Mouse (Mus musculus) neural tube, embryonic 13.5 days (tissue): Measurements from ENCODE around the gene Gal3st3. TPM values are rescaled to one million over a fixed set of nuclear protein-coding genes. Genes with fewer than 3 reads are reported as not detected.
"Not testable (repeated sequence)": the region's sequence is repeated elsewhere in the genome, so short reads cannot be mapped to it uniquely, and the experiment has no call there.

Experiments used
- ATAC-seq: fragments of 200-750 bp; cut with Nextera tagmentation; 2 replicates; pipeline ENCODE4 v1.8.0; 2017; ENCODE audit warnings: low read depth, mild to moderate bottlenecking, moderate TSS enrichment, moderate library complexity
- H3K27ac ChIP-seq: fragments of 300-500 bp; sonication (generic); replicated peaks from 2 replicates; pipeline ENCODE4 v1.5.1; 2015; ENCODE audit warnings: moderate library complexity, mild to moderate bottlenecking, inconsistent platforms
- H3K27me3 ChIP-seq: fragments of 300-500 bp; sonication (generic); 2 replicates; pipeline ENCODE4 v1.6.1; 2015; ENCODE audit warnings: mild to moderate bottlenecking, inconsistent platforms
- H3K36me3 ChIP-seq: fragments of 300-500 bp; sonication (generic); 2 replicates; pipeline ENCODE4 v1.6.1; 2015; ENCODE audit warnings: mild to moderate bottlenecking, inconsistent platforms
- H3K4me1 ChIP-seq: fragments of 300-500 bp; sonication (generic); replicated peaks from 2 replicates; pipeline ENCODE4 v1.6.1; 2015; ENCODE audit warnings: inconsistent platforms
- H3K4me2 ChIP-seq: fragments of 300-500 bp; sonication (generic); 2 replicates; pipeline ENCODE4 v1.6.1; 2015; ENCODE audit warnings: inconsistent platforms, mild to moderate bottlenecking, moderate library complexity
- H3K4me3 ChIP-seq: fragments of 300-500 bp; sonication (generic); 2 replicates; pipeline ENCODE4 v1.5.1; 2015; ENCODE audit warnings: mild to moderate bottlenecking, inconsistent platforms
- H3K9ac ChIP-seq: fragments of 300-500 bp; sonication (generic); 2 replicates; pipeline ENCODE4 v1.6.1; 2015; ENCODE audit warnings: moderate library complexity, mild to moderate bottlenecking, inconsistent platforms
- H3K9me3 ChIP-seq: fragments of 300-500 bp; sonication (generic); 2 replicates; pipeline ENCODE4 v1.6.1; 2016; ENCODE audit warnings: inconsistent platforms
- WGBS: fragments of 180-500 bp; shearing (Covaris S2); methylation state at CpG from one replicate; pipeline ENCODE4 v1.1.7; 2015; 5-methylcytosine and 5-hydroxymethylcytosine counted together
- polyA plus RNA-seq: library from polyadenylated mRNA; unstranded; fragments of >200 nt; fragmentation: Nextera tagmentation; extraction: Ambion mirVana; gene quantifications from 2 replicates; pipeline ENCODE4 v1.2.1, GENCODE M21; 2015

Gal3st3 gene
- polyA plus RNA-seq, 1 experiment from 2014 or later: 34.1 TPM

DNA sequence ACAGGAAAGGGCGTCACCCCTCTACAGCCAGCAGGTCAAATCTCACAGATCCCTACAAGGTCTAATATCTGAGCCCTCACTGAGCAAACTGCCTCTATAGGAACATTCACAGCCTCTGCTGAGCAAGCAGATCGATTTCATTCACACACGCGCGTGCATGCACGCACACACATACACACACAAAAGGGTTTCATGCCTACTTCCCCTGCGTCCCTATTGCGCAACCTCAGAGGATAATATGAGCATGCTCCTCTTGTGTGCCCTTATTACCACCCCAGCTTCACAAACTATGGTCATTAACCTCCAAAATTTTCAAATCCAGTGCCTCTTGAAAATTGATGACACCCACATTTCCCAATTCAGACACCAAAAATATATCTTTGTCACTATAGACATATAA, 15.1 kb downstream of the Gal3st3 start:
- Histone ChIP-seq H3K27me3 (no peaks in the 10 kb centered on the region), H3K36me3 (no peaks in the 10 kb centered on the region), H3K9ac (no peak overlapping the region), H3K27ac (no peak overlapping the region), H3K4me3 (no peak overlapping the region), H3K4me2 (no peak overlapping the region), H3K9me3 (peaks cover 6% of the 10 kb centered on the region), H3K4me1 (no peaks in the 10 kb centered on the region)
- WGBS: 90% methylated on average over 8 of the region's 8 CpGs
- ATAC-seq: no peak

- no peak overlapping the region for H3K4me3 ChIP-seq
- no peak overlapping the region for H3K27ac ChIP-seq
- no peak overlapping the region for H3K9ac ChIP-seq
- WGBS: 63% methylated on average over 17 of the region's 17 CpGs
- ATAC-seq: no peak
- H3K4me1 ChIP-seq: no peaks in the 10 kb centered on the region
- no peaks in the 10 kb centered on the region for H3K36me3 ChIP-seq
- H3K27me3 ChIP-seq: no peaks in the 10 kb centered on the region
- no peaks in the 10 kb centered on the region for H3K9me3 ChIP-seq
- no peak overlapping the region for H3K4me2 ChIP-seq
Measured at GRCm38 (mm10) chr19:5323801-5324200, 25.7 kb downstream of the Gal3st3 start.

DNA sequence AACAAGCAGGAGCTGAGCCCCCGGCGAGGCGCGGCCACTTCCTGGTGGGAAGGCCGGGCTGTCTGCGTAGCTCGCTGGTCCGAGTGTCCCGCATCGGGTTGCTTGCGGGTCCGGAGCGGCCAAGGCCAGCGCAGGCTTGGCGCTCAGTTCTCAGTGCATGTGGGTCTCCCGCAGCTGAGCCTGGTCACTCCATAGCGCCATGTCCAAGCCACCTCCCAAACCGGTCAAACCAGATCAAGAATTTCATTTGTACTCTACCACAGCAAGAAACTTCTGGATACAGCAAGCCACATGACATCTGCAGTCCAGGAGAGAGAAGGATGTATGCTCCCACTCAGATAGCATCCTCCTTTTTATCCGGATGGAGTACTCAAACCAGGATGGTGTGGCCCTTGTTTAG, 29.8 kb downstream of the Gal3st3 start:
- WGBS: 73% methylated on average over 19 of the region's 19 CpGs
- no peak overlapping the region for H3K27ac ChIP-seq
- no peak for ATAC-seq
- H3K9ac ChIP-seq: no peak overlapping the region
- H3K9me3 ChIP-seq: no peaks in the 10 kb centered on the region
- no peak overlapping the region for H3K4me3 ChIP-seq
- no peak overlapping the region for H3K4me2 ChIP-seq
- no peaks in the 10 kb centered on the region for H3K36me3 ChIP-seq
- H3K4me1 ChIP-seq: no peaks in the 10 kb centered on the region
- H3K27me3 ChIP-seq: no peaks in the 10 kb centered on the region

DNA sequence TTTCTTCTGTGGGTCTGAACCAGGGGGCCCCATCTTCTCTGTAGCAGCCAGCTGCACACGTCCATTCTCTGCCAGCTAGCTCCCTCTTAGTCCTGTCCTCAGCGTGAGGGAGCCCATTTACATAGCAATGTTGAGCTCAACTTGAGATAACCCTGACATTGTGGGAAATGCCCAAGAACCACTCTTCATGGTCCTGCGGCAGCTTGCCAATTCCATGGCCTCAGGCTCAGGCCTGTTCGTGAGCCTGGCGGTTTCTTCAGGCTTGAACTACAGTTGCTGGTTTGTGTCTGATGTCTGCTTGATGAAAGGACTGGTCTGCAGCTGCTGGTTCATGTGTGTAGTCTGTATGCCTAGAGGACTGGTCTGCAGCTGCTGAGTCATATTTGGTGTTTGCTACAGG, 36.6 kb downstream of the Gal3st3 start:
- H3K9ac ChIP-seq: no peak overlapping the region

GRCm38 (mm10) chr19:5335441-5335840, 37.3 kb downstream of the Gal3st3 start, which contains the start of gene Catsper1:
TSS of gene Catsper1 (plus strand) at chr19:5335741.
- no peak within 1 kb of the TSS for H3K9ac ChIP-seq
- no peak within 1 kb of the TSS for H3K4me3 ChIP-seq
- 90% methylated on average over 6 of the region's 6 CpGs for WGBS
- no peaks in the 10 kb centered on the region for H3K4me1 ChIP-seq
- no peaks in the 10 kb centered on the region for H3K36me3 ChIP-seq
- no peaks in the 10 kb centered on the region for H3K27me3 ChIP-seq
- no peak for ATAC-seq
- no peaks in the 10 kb centered on the region for H3K9me3 ChIP-seq
- H3K4me2 ChIP-seq: no peak within 1 kb of the TSS
- H3K27ac ChIP-seq: no peak within 1 kb of the TSS

More for the DNA sequence above, 36.6 kb downstream of the Gal3st3 start:
- H3K9me3 ChIP-seq: no peaks in the 10 kb centered on the region
- no peaks in the 10 kb centered on the region for H3K36me3 ChIP-seq
- ATAC-seq: no peak
- H3K27me3 ChIP-seq: no peaks in the 10 kb centered on the region
- H3K4me2 ChIP-seq: no peak overlapping the region
- 72% methylated on average over 5 of the region's 5 CpGs for WGBS
- no peak overlapping the region for H3K4me3 ChIP-seq
- H3K4me1 ChIP-seq: no peaks in the 10 kb centered on the region
- H3K27ac ChIP-seq: no peak overlapping the region

DNA sequence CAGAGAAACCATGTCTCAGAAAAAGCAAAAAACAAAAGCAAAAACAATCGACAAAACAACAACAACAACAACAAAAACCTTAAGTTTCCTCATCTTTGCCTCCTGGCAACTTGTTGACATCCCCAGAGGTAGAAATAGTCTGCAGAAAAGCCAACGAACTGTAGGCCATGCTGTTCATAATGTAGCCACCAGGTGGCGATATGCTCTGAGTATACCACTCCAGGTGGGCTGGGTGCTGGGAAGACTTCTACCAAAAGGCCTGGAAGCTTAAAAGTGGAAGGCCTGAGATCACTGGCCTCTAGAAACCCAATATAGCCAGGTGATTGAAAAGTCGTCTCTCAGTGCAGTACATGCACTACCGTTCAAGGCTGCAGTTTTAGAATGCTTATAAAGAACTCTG, 39.8 kb downstream of the Gal3st3 start:
- no peaks in the 10 kb centered on the region for H3K9me3 ChIP-seq
- H3K36me3 ChIP-seq: no peaks in the 10 kb centered on the region
- H3K4me2 ChIP-seq: no peak overlapping the region
- H3K27ac ChIP-seq: no peak overlapping the region
- no peak overlapping the region for H3K4me3 ChIP-seq
- no peak for ATAC-seq
- no peak overlapping the region for H3K9ac ChIP-seq
- no peaks in the 10 kb centered on the region for H3K27me3 ChIP-seq
- H3K4me1 ChIP-seq: no peaks in the 10 kb centered on the region
- WGBS: 22% methylated on average over 5 of the region's 5 CpGs

GRCm38 (mm10) chr19:5341360-5341759, 43.2 kb downstream of the Gal3st3 start:
- H3K36me3 ChIP-seq: no peaks in the 10 kb centered on the region
- 90% methylated on average over 7 of the region's 7 CpGs for WGBS
- no peaks in the 10 kb centered on the region for H3K9me3 ChIP-seq
- H3K4me2 ChIP-seq: no peak overlapping the region
- ATAC-seq: no peak
- H3K27me3 ChIP-seq: no peaks in the 10 kb centered on the region
- H3K27ac ChIP-seq: no peak overlapping the region
- no peak overlapping the region for H3K9ac ChIP-seq
- H3K4me1 ChIP-seq: no peaks in the 10 kb centered on the region
- H3K4me3 ChIP-seq: no peak overlapping the region

DNA sequence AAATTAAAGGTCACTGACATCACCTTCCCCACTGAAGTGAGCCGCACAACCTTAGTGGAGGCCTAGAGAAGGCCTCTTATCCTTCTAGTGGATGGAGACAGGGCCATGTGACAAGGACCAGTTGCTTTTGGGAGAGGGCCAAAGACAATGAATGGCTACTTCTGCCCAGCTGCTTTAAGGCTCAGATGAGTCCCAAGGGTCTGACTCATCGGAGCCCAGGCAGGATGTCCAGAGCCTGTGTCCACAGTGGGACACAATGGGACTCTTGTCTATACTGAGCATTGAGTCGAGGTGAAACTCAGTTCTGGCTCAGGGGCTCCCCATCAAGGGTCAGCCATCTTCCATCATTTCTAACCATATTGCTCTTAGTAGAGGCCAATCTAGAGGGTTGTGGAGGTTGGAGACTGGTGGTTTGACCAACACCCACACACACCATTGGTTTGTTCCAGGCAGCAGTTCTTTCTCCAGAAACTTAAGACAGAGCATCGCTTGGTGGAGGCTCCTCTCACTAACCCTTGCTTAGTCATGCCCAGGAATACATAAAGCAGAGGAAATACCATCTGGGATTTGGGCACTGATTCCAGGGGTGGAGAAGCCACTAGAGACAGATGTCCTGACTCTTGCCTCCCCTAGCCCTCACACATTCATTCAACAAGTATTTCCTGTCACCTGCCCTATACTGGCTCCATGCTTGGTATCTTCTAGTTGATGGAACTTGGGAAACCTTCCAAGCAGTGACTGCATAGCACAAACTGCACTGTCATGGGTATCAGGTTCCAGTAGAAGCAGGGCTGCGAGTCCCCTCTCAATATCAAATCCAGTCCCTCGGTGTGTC, 47.4 kb downstream of the Gal3st3 start:
- no peak for ATAC-seq
- no peaks in the 10 kb centered on the region for H3K36me3 ChIP-seq
- H3K4me2 ChIP-seq: no peak overlapping the region
- H3K4me3 ChIP-seq: no peak overlapping the region
- H3K4me1 ChIP-seq: peaks cover 7% of the 10 kb centered on the region
- no peak overlapping the region for H3K27ac ChIP-seq
- 81% methylated on average over 6 of the region's 6 CpGs for WGBS
- peaks cover 5% of the 10 kb centered on the region; the same call in 1 of the 2 replicates for H3K27me3 ChIP-seq
- H3K9ac ChIP-seq: no peak overlapping the region
- no peaks in the 10 kb centered on the region for H3K9me3 ChIP-seq

DNA sequence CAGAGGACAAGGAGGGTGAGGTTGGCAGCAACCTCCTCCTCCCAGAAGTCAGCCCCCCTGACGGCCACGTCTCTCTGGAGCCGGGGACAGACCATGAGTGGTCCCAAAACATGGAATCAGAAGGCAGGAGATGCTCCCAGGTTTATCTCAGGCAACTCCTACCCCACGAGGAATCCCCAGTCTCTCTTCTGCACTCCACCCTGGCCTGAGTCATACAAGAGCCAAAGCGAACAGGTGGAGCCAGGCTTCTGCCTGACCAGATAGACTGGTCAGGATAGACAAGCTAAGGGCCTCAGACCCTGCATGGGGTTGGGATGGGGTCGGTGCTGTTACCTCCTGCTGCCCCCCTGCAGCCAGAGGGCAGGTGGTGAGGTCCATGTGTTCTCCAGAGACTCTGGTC, 49.9 kb downstream of the Gal3st3 start:
- H3K4me1 ChIP-seq: peaks cover 7% of the 10 kb centered on the region

GRCm38 (mm10) chr19:5348526-5349501, 50.7 kb downstream of the Gal3st3 start:
- Histone ChIP-seq H3K9me3 (no peaks in the 10 kb centered on the region), H3K27ac (no peak overlapping the region), H3K27me3 (peaks cover 5% of the 10 kb centered on the region; the same call in 1 of the 2 replicates), H3K4me3 (peak overlapping the region; percentile 41), H3K4me2 (peak overlapping the region; percentile 66), H3K4me1 (peaks cover 7% of the 10 kb centered on the region), H3K9ac (peak overlapping the region; percentile 80), H3K36me3 (no peaks in the 10 kb centered on the region)
- ATAC-seq: peak; percentile 53; the same call in 1 of the 2 replicates
- WGBS: 6% methylated on average over 34 of the region's 34 CpGs

More for the DNA sequence above, 49.9 kb downstream of the Gal3st3 start:
- Histone ChIP-seq H3K9ac (no peak overlapping the region), H3K27me3 (peaks cover 5% of the 10 kb centered on the region; the same call in 1 of the 2 replicates), H3K36me3 (no peaks in the 10 kb centered on the region), H3K27ac (no peak overlapping the region), H3K4me2 (no peak overlapping the region), H3K4me3 (no peak overlapping the region), H3K9me3 (no peaks in the 10 kb centered on the region)
- ATAC-seq: no peak
- 83% methylated on average over 6 of the region's 6 CpGs for WGBS

GRCm38 (mm10) chr19:5349502-5349873, 51.4 kb downstream of the Gal3st3 start, which contains the start of gene Cst6:
TSS of gene Cst6 (minus strand) at chr19:5349574.
- not testable (repeated sequence) for H3K27me3 ChIP-seq, ATAC-seq, H3K4me1 ChIP-seq, H3K36me3 ChIP-seq, H3K9me3 ChIP-seq, H3K27ac ChIP-seq
- H3K9ac ChIP-seq: peak within 1 kb of the TSS; percentile 80
- peak within 1 kb of the TSS; percentile 66 for H3K4me2 ChIP-seq
- 61% methylated on average over 6 of the region's 6 CpGs for WGBS
- peak within 1 kb of the TSS; percentile 41 for H3K4me3 ChIP-seq

- Histone ChIP-seq H3K4me3 (no peak overlapping the region), H3K4me2 (no peak overlapping the region), H3K9me3 (no peaks in the 10 kb centered on the region), H3K36me3 (no peaks in the 10 kb centered on the region), H3K9ac (no peak overlapping the region), H3K27ac (no peak overlapping the region), H3K4me1 (peaks cover 7% of the 10 kb centered on the region), H3K27me3 (peaks cover 5% of the 10 kb centered on the region; the same call in 1 of the 2 replicates)
- 76% methylated on average over 2 of the region's 2 CpGs for WGBS
- ATAC-seq: no peak
Measured at GRCm38 (mm10) chr19:5353609-5354008, 55.5 kb downstream of the Gal3st3 start.
